Mouse (Mus musculus): ENCODE data around the gene Kmt5a. TPM values are rescaled to one million over a fixed set of nuclear protein-coding genes. Genes with fewer than 3 reads are reported as not detected.
A peak's percentile ranks its signal among the peaks of the same experiment; 100 is the strongest.
"Not testable (repeated sequence)": the region's sequence is repeated elsewhere in the genome, so short reads cannot be mapped to it uniquely, and the experiment has no call there.

The Kmt5a gene
- polyA plus RNA-seq, 1 experiment from 2014 or later: 102 TPM

DNA sequence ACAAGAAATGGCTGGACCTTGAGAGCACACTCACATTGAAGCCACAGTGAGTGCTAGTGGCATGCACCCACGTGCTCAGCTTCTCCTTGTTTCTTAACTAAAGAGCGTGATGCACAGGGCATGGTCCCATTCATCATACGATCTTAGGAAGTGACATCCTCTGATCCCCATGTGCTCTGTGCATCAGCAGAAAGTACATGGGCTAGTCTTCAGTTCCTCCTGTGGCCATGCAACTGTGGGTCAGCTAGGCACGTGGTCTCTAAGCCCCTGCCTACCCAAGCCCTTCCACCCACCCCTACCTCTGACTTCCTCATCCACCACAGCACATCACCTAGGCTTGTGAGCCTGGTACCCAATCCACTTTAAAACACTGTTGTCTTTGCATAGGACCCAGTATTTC is 52.9 kb downstream of the Kmt5a start:
- no peak overlapping the region for H3K27ac ChIP-seq (replicated peaks; ENCODE audit: low read depth, low read length)
- ATAC-seq (replicated peaks; ENCODE audit: insufficient number of reproducible peaks, low FRiP score, low TSS enrichment, low read depth) (no peak), DNase-seq (ENCODE audit: low spot score) (no peak)
- no peaks in the 10 kb centered on the region for H3K27me3 ChIP-seq (ENCODE audit: control insufficient read depth, insufficient read depth, low read length)
- 91% methylated on average over 4 of the region's 4 CpGs for WGBS
- H3K36me3 ChIP-seq (replicated peaks; ENCODE audit: control insufficient read depth, insufficient read depth, low read depth, low read length): peaks cover 2% of the 10 kb centered on the region
- H3K9ac ChIP-seq (replicated peaks; ENCODE audit: low read length): no peak overlapping the region
- H3K9me3 ChIP-seq (replicated peaks; ENCODE audit: control insufficient read depth, low read length): no peaks in the 10 kb centered on the region
- no peaks in the 10 kb centered on the region for H3K4me1 ChIP-seq (ENCODE audit: control insufficient read depth, insufficient read depth, low read length)
- no peak overlapping the region for H3K4me2 ChIP-seq (ENCODE audit: low read depth, low read length)
- H3K4me3 ChIP-seq (ENCODE audit: low read depth, low read length): no peak overlapping the region

- 85% methylated on average over 11 of the region's 11 CpGs for WGBS
- H3K36me3 ChIP-seq (replicated peaks; ENCODE audit: control insufficient read depth, insufficient read depth, low read depth, low read length): peaks cover 2% of the 10 kb centered on the region
Observed at GRCm38 (mm10) chr5:124493455-124493854, 53.7 kb downstream of the Kmt5a start.

DNA sequence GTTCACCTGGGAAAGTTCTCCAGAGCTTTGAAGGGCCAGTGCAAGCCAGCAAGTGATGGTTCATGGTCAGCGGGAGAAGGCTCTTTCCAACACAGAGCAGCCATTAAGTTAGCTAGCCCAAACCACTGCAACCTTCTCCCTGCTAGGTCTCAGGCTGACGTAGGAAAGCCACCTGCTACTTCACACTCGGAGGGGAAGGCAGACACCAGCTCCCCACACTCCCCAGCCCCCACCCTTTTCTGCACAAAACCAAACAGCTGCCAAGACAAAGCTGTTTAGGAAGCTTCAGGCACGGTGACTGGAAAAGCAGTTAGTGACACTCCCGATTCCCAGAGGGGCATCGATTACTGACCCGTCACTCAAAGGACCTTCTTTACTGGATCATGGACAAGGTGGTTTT is 55.8 kb downstream of the Kmt5a start:
- Histone ChIP-seq H3K27me3 (ENCODE audit: control insufficient read depth, insufficient read depth, low read length) (no peaks in the 10 kb centered on the region), H3K27ac (replicated peaks; ENCODE audit: low read depth, low read length) (no peak overlapping the region), H3K36me3 (replicated peaks; ENCODE audit: control insufficient read depth, insufficient read depth, low read depth, low read length) (peaks cover 4% of the 10 kb centered on the region), H3K4me2 (ENCODE audit: low read depth, low read length) (no peak overlapping the region), H3K4me3 (ENCODE audit: low read depth, low read length) (no peak overlapping the region), H3K9me3 (replicated peaks; ENCODE audit: control insufficient read depth, low read length) (no peaks in the 10 kb centered on the region), H3K4me1 (ENCODE audit: control insufficient read depth, insufficient read depth, low read length) (no peaks in the 10 kb centered on the region), H3K9ac (replicated peaks; ENCODE audit: low read length) (no peak overlapping the region)
- DNase-seq (ENCODE audit: low spot score) (no peak), ATAC-seq (replicated peaks; ENCODE audit: insufficient number of reproducible peaks, low FRiP score, low TSS enrichment, low read depth) (no peak)
- WGBS: 67% methylated on average over 7 of the region's 7 CpGs

More at GRCm38 (mm10) chr5:124493455-124493854, 53.7 kb downstream of the Kmt5a start:
- Histone ChIP-seq H3K27me3 (ENCODE audit: control insufficient read depth, insufficient read depth, low read length) (no peaks in the 10 kb centered on the region), H3K4me1 (ENCODE audit: control insufficient read depth, insufficient read depth, low read length) (no peaks in the 10 kb centered on the region), H3K4me2 (ENCODE audit: low read depth, low read length) (no peak overlapping the region), H3K27ac (replicated peaks; ENCODE audit: low read depth, low read length) (no peak overlapping the region), H3K4me3 (ENCODE audit: low read depth, low read length) (no peak overlapping the region), H3K9me3 (replicated peaks; ENCODE audit: control insufficient read depth, low read length) (no peaks in the 10 kb centered on the region), H3K9ac (replicated peaks; ENCODE audit: low read length) (no peak overlapping the region)
- DNase-seq (ENCODE audit: low spot score) (no peak), ATAC-seq (replicated peaks; ENCODE audit: insufficient number of reproducible peaks, low FRiP score, low TSS enrichment, low read depth) (no peak)

DNA sequence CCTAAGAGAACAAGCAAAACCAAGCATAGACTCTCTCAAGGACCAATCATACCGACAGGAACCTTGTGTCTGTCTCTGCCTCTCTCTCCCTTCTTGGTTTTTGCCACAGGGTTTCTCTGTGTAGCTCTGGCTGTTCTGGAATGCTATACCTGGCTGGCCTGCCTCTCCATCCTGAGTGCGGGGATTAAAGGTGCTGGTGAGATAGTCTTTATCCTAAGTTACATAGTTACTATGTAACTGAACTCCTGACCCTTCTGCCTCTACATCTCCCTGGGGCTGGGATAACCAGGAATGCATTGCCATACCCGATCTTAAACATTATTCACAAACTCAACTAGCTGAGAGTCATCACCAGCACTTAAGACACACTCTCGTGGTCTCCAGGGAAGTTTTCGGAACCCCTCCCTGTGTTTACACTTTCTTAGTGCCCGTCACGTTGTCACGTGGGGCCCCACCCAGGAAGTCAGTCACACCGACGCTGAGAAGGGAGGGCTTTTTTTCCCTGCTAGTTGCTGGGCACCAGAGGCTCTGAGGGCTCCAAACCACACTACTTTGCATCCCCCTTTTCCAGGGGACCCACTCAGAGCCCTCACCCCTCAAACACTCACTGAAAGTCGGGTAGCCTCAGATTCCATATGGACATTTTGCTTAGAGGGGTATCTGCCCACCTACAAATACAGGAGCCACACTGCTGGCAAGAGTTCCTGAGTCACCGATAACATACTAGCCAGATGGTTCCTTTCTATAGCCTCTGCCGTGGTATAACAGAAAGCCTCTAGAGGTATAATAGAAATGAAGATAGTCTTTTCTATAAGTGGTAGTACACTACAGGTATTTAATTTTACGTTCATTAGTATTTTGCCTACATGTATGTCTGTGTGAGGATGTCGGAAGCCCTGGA is 57.1 kb downstream of the Kmt5a start:
- Histone ChIP-seq H3K4me2 (ENCODE audit: low read depth, low read length) (no peak overlapping the region), H3K4me1 (ENCODE audit: control insufficient read depth, insufficient read depth, low read length) (no peaks in the 10 kb centered on the region), H3K27ac (replicated peaks; ENCODE audit: low read depth, low read length) (no peak overlapping the region), H3K36me3 (replicated peaks; ENCODE audit: control insufficient read depth, insufficient read depth, low read depth, low read length) (peaks cover 2% of the 10 kb centered on the region), H3K9me3 (replicated peaks; ENCODE audit: control insufficient read depth, low read length) (no peaks in the 10 kb centered on the region), H3K4me3 (ENCODE audit: low read depth, low read length) (no peak overlapping the region), H3K27me3 (ENCODE audit: control insufficient read depth, insufficient read depth, low read length) (no peaks in the 10 kb centered on the region), H3K9ac (replicated peaks; ENCODE audit: low read length) (no peak overlapping the region)
- ATAC-seq (replicated peaks; ENCODE audit: insufficient number of reproducible peaks, low FRiP score, low TSS enrichment, low read depth): no peak
- no peak for DNase-seq (ENCODE audit: low spot score)
- 68% methylated on average over 15 of the region's 15 CpGs for WGBS

DNA sequence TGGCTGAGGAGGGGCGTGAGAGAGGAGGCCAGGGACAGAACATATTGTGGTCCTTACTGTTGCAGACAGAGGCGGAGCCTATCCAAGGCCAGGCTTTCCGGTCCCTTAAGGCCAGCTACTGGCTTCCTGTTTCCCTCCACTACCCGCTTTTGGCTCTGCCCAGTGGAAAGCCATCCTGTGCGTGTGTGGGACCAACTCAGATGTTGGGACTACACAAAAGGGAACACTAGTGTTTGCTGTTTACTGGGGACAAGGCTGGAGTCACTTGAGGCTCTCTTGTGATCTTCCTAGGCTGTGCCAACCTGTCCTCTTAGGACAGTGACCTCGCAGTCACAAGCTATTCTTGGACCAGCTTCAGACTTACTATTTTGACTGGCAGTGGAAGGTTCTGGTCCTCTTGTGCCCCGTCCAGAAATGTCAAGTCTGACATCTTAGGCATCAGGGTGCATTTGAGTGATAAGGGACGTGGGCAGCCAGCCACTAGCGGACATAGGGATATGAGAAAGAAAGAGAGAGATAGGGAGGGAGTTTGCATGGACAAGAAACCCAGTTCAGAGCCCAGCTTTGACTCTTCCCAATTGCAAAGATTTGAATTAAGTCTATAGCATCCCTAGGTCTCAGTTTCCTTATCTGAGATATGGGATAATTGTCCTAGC is 58.6 kb downstream of the Kmt5a start:
- no peak for DNase-seq (ENCODE audit: low spot score)
- H3K4me2 ChIP-seq (ENCODE audit: low read depth, low read length): no peak overlapping the region
- H3K9ac ChIP-seq (replicated peaks; ENCODE audit: low read length): no peak overlapping the region
- H3K9me3 ChIP-seq (replicated peaks; ENCODE audit: control insufficient read depth, low read length): no peaks in the 10 kb centered on the region
- WGBS: 60% methylated on average over 9 of the region's 9 CpGs
- no peak overlapping the region for H3K27ac ChIP-seq (replicated peaks; ENCODE audit: low read depth, low read length)
- no peaks in the 10 kb centered on the region for H3K4me1 ChIP-seq (ENCODE audit: control insufficient read depth, insufficient read depth, low read length)
- peaks cover 2% of the 10 kb centered on the region for H3K36me3 ChIP-seq (replicated peaks; ENCODE audit: control insufficient read depth, insufficient read depth, low read depth, low read length)
- no peaks in the 10 kb centered on the region for H3K27me3 ChIP-seq (ENCODE audit: control insufficient read depth, insufficient read depth, low read length)
- ATAC-seq (replicated peaks; ENCODE audit: insufficient number of reproducible peaks, low FRiP score, low TSS enrichment, low read depth): no peak
- H3K4me3 ChIP-seq (ENCODE audit: low read depth, low read length): no peak overlapping the region

DNA sequence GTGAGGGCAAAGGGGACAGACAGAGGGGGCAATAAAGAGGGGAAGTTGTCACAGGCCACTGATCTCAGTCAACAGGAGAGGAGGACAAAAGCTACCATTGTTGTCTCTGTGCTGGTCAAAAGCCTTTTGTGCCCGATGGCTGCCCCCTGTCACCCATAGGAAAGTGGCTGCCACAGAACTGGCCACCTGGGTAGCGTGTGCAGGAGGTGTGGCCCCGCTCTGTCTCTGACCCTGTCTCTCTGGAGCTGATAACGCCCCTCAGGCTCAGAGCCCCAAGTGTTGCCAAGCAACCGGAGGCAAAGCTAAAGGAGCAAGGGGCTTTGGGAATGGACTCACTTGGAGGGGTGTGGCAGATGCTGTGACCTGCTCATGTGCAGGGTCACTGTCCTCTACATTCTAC is 59.3 kb downstream of the Kmt5a start:
- Histone ChIP-seq H3K4me3 (ENCODE audit: low read depth, low read length) (no peak overlapping the region), H3K9ac (replicated peaks; ENCODE audit: low read length) (no peak overlapping the region), H3K36me3 (replicated peaks; ENCODE audit: control insufficient read depth, insufficient read depth, low read depth, low read length) (peaks cover 2% of the 10 kb centered on the region), H3K4me2 (ENCODE audit: low read depth, low read length) (no peak overlapping the region), H3K9me3 (replicated peaks; ENCODE audit: control insufficient read depth, low read length) (no peaks in the 10 kb centered on the region), H3K4me1 (ENCODE audit: control insufficient read depth, insufficient read depth, low read length) (no peaks in the 10 kb centered on the region), H3K27me3 (ENCODE audit: control insufficient read depth, insufficient read depth, low read length) (no peaks in the 10 kb centered on the region), H3K27ac (replicated peaks; ENCODE audit: low read depth, low read length) (no peak overlapping the region)
- ATAC-seq (replicated peaks; ENCODE audit: insufficient number of reproducible peaks, low FRiP score, low TSS enrichment, low read depth) (0 out of 2 replicates have a peak, but pooled peaks have one; percentile 19), DNase-seq (ENCODE audit: low spot score) (no peak)
- WGBS: 30% methylated on average over 5 of the region's 5 CpGs

- H3K27me3 ChIP-seq (ENCODE audit: control insufficient read depth, insufficient read depth, low read length); H3K4me3 ChIP-seq (ENCODE audit: low read depth, low read length); H3K9me3 ChIP-seq (replicated peaks; ENCODE audit: control insufficient read depth, low read length); H3K27ac ChIP-seq (replicated peaks; ENCODE audit: low read depth, low read length); ATAC-seq (replicated peaks; ENCODE audit: insufficient number of reproducible peaks, low FRiP score, low TSS enrichment, low read depth); H3K36me3 ChIP-seq (replicated peaks; ENCODE audit: control insufficient read depth, insufficient read depth, low read depth, low read length); H3K9ac ChIP-seq (replicated peaks; ENCODE audit: low read length); DNase-seq (ENCODE audit: low spot score); H3K4me2 ChIP-seq (ENCODE audit: low read depth, low read length); H3K4me1 ChIP-seq (ENCODE audit: control insufficient read depth, insufficient read depth, low read length): not testable (repeated sequence)
- WGBS: 84% methylated on average over 2 of the region's 4 CpGs
Observed at GRCm38 (mm10) chr5:124500037-124500436, 60.3 kb downstream of the Kmt5a start.

- DNase-seq (ENCODE audit: low spot score) (no peak), ATAC-seq (replicated peaks; ENCODE audit: insufficient number of reproducible peaks, low FRiP score, low TSS enrichment, low read depth) (no peak)
- Histone ChIP-seq H3K27ac (replicated peaks; ENCODE audit: low read depth, low read length) (no peak overlapping the region), H3K9me3 (replicated peaks; ENCODE audit: control insufficient read depth, low read length) (no peaks in the 10 kb centered on the region), H3K9ac (replicated peaks; ENCODE audit: low read length) (no peak overlapping the region), H3K4me3 (ENCODE audit: low read depth, low read length) (no peak overlapping the region), H3K4me1 (ENCODE audit: control insufficient read depth, insufficient read depth, low read length) (no peaks in the 10 kb centered on the region), H3K4me2 (ENCODE audit: low read depth, low read length) (no peak overlapping the region), H3K36me3 (replicated peaks; ENCODE audit: control insufficient read depth, insufficient read depth, low read depth, low read length) (peaks cover 2% of the 10 kb centered on the region), H3K27me3 (ENCODE audit: control insufficient read depth, insufficient read depth, low read length) (no peaks in the 10 kb centered on the region)
- 88% methylated on average over 3 of the region's 3 CpGs for WGBS
Observed at GRCm38 (mm10) chr5:124500573-124500972, 60.8 kb downstream of the Kmt5a start.
